Mouse (Mus musculus): ENCODE results near the gene Gm21972.

DNA sequence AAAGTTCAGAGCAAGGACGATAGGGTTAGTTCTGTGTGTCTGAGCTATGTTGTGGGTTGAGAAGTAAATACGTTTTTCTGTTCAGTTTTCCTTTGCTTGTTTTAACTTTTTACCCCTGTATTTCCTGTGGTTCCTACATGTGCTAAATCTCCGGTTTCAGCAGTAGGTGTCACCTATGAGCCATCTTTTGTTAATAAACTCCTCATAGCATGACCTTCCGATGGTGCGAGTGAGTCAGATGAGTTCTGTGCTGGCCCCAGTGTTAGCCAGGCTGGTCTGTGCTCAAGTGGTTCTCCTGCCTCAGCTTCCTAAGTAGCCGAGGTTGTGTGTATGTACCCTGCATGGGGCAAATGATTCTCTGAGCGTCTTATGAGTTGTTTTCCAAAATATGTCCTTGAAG lies 39.0 kb upstream of the Gm21972 start:
- TF ChIP-seq TAL1 (IDR thresholded peaks at IDR 0.05; ENCODE audit: low read length): no peak
- no peak for TF ChIP-seq GATA1 (IDR thresholded peaks at IDR 0.05; ENCODE audit: low read length)
